Mouse (Mus musculus) bone marrow, adult 2 months (tissue): ENCODE measurements at regions not wholly inside any gene's neighbourhood (a gene's known extent, or its start where the extent isn't known, plus 50 kb on each side); places are given as distances from the start of the nearest gene placed in this dataset.

Source experiments
- CTCF ChIP-seq: fragments of 200-500 bp; IDR thresholded peaks from 2 replicates; pipeline ENCODE4 v1.5.1; 2011; ENCODE audit warnings: low read length, control low read depth; ENCODE audit not compliant: control insufficient read depth, insufficient read depth
- POLR2A ChIP-seq: fragments of 200-500 bp; IDR thresholded peaks from 2 replicates; pipeline ENCODE4 v1.6.1; 2011; ENCODE audit warnings: low read depth, mild to moderate bottlenecking, control low read depth, low read length, borderline replicate concordance; ENCODE audit not compliant: control insufficient read depth

DNA sequence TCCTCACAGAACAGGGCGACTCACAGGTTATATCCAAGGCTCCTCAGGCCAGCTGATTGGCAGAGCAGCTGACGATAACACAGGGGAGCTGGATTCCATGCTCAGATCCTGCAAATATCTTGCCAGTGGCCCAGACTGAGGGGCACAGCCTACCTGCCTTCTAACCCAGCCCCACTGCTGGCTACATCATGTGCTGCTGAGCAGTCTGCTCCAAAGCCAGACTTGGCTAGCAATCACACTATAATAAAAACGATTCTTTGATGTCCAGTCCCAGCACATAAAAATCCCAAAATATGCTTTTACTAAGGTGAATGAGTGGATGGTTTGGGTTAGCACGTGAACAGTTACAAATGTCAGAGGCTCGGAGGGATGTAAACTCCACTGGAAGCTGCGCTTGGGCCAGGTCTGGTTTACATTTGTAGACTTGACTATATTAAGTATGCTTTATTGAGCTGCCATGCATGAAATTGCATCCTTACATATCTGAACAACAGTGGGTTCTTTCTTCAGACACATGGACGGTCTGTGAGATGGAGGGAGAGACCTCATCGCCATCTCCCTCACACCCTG, 200.2 kb downstream of the Thbs2 start:
- TF ChIP-seq CTCF: no peak
- no peak for TF ChIP-seq POLR2A
